In the genomic region with DNA sequence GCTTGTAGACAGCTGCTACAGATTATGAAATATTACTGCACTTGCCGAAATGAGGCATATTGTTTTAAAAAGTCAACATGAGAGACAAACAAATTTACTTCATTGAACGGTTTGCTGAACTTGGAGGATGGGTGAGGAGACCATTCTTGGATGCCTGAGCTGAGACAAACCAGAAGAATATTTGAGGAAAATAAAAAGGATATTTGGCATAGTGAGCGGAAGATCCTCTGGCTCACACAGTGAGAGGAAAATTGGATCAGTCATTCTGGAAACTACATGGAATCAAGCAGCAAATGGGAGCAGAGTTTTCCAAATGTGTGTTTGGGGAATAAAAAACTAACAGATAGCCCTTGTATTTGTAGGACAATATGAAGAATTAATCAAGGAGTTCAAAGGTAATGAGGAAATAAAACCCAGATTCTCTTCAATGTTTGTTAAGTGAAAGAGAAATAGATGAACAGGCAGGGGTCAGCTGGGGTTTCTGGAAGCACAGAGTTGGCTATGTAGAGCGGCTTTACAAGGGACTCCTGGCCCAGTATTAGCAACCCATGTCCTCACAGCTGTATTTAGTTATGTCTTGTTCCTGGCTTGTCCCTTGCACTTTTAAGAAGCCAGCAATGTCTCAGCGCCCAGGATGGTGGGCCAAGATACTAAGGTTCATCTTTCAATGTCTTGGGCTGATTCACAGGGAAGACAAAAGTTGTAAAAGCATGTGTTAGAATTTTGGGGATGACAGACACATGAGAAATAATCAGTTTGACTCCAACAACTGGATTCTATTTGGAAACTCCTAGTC, we compare ENCODE assay signal across 15 mouse cellular contexts. TPM values are rescaled to one million over a fixed set of nuclear protein-coding genes. Genes with fewer than 3 reads are reported as not detected.
DNase-seq lines count a peak whose midpoint lies in the region; ATAC-seq and TF ChIP-seq lines count a peak whose summit lies in the region.
"Had no signal": no experiment of that assay in that cellular context is flagged by ENCODE, and none has a peak within 500 bp of the region (broad histone marks: within the 10 kb centered on the region; RNA-seq: fewer than 3 reads in every experiment).

No protein-coding gene starts in this region.

- no peak overlapping the region for H3K4me2 ChIP-seq in limb, embryonic 14.5 days (replicated peaks; ENCODE audit: low read depth, low read length, severe bottlenecking)
- H3K4me2 ChIP-seq in stomach, embryonic 14.5 days (replicated peaks; ENCODE audit: low read depth, low read length) = no peak overlapping the region
- H3K4me2 ChIP-seq: hindbrain, embryonic 12.5 days had no signal

- no peaks in the 10 kb centered on the region for H3K36me3 ChIP-seq in limb, embryonic 14.5 days (ENCODE audit: control insufficient read depth, insufficient read depth, low read length)
- H3K36me3 ChIP-seq in limb, embryonic 10.5 days = 0 out of 2 replicates have a peak, but pooled peaks cover 3% of the 10 kb centered on the region
- no peaks in the 10 kb centered on the region for H3K36me3 ChIP-seq in stomach, embryonic 14.5 days (ENCODE audit: control insufficient read depth, insufficient read depth, low read length)
- H3K36me3 ChIP-seq: hindbrain, embryonic 12.5 days had no signal

- ATAC-seq in limb, embryonic 14.5 days (ENCODE audit: low FRiP score, low read depth) = no peak; the same call in 1 of the 2 replicates
- peak; percentile 53; the same call in 1 of the 2 replicates for ATAC-seq in stomach, embryonic 14.5 days (ENCODE audit: insufficient number of reproducible peaks, insufficient read depth, low FRiP score, low read depth)

- H3K4me3 ChIP-seq in limb, embryonic 14.5 days (replicated peaks; ENCODE audit: low read length) = no peak overlapping the region
- no peak overlapping the region for H3K4me3 ChIP-seq in limb, embryonic 10.5 days
- no peak overlapping the region for H3K4me3 ChIP-seq in stomach, embryonic 14.5 days (ENCODE audit: low read depth, low read length)
- H3K4me3 ChIP-seq: hindbrain, embryonic 12.5 days; megakaryocyte, embryonic 14.5 days had no signal

- H3K9me3 ChIP-seq in limb, embryonic 14.5 days (ENCODE audit: control insufficient read depth, low read length) = peaks cover 4% of the 10 kb centered on the region; the same call in 1 of the 2 replicates
- H3K9me3 ChIP-seq in limb, embryonic 10.5 days (replicated peaks) = no peaks in the 10 kb centered on the region
- no peaks in the 10 kb centered on the region for H3K9me3 ChIP-seq in stomach, embryonic 14.5 days (ENCODE audit: control insufficient read depth, low read depth, low read length)

- no peak overlapping the region for H3K27ac ChIP-seq in limb, embryonic 14.5 days (replicated peaks; ENCODE audit: low read depth, low read length)
- no peak overlapping the region for H3K27ac ChIP-seq in limb, embryonic 10.5 days
- no peak overlapping the region for H3K27ac ChIP-seq in stomach, embryonic 14.5 days (ENCODE audit: low read length)
- H3K27ac ChIP-seq: hindbrain, embryonic 12.5 days; kidney, postnatal 0 days had no signal

- 62% methylated on average over 5 of the region's 5 CpGs for WGBS in limb, embryonic 14.5 days
- 80% methylated on average over 5 of the region's 5 CpGs for WGBS in limb, embryonic 10.5 days
- WGBS in stomach, embryonic 14.5 days = 58% methylated on average over 5 of the region's 5 CpGs

- intact Hi-C loops in heart, postnatal 36 days (cut with DNase I) = no loop called here

- H3K4me1 ChIP-seq in limb, embryonic 14.5 days (ENCODE audit: control insufficient read depth, insufficient read depth, low read length) = 0 out of 2 replicates have a peak, but pooled peaks cover 2% of the 10 kb centered on the region
- H3K4me1 ChIP-seq in limb, embryonic 10.5 days = no peaks in the 10 kb centered on the region
- H3K4me1 ChIP-seq in stomach, embryonic 14.5 days (ENCODE audit: control insufficient read depth, insufficient read depth, low read length) = no peaks in the 10 kb centered on the region
- H3K4me1 ChIP-seq: hindbrain, embryonic 12.5 days; megakaryocyte, embryonic 14.5 days had no signal

- TF ChIP-seq POLR2A in limb, embryonic 14.5 days (IDR thresholded peaks at IDR 0.05; ENCODE audit: borderline replicate concordance, extremely low read depth, insufficient read depth, insufficient read length) = no peak

- peak; percentile 73 for DNase-seq in limb, embryonic 14.5 days (ENCODE audit: low spot score)
- DNase-seq in limb, embryonic 10.5 days (ENCODE audit: low spot score) = no peak
- peak; percentile 22 for DNase-seq in gastrocnemius, postnatal 10 days
- DNase-seq in heart, postnatal 36 days = peak; percentile 13 to 22
- no peak for DNase-seq in adrenal gland, postnatal 36 days
- no peak for DNase-seq in cerebellum, postnatal 14 days
- DNase-seq in spleen, postnatal 4 days (ENCODE audit: low spot score in 2 of 2) = no peak
- DNase-seq: cerebellum, postnatal 36 days; layer of hippocampus, postnatal 36 days; right cerebral cortex, postnatal 4 days had no signal

- H3K27me3 ChIP-seq in limb, embryonic 14.5 days (ENCODE audit: control insufficient read depth, insufficient read depth, low read length) = no peaks in the 10 kb centered on the region
- no peaks in the 10 kb centered on the region for H3K27me3 ChIP-seq in limb, embryonic 10.5 days (ENCODE audit: low read depth, poor library complexity, severe bottlenecking)
- no peaks in the 10 kb centered on the region for H3K27me3 ChIP-seq in stomach, embryonic 14.5 days (ENCODE audit: control insufficient read depth, insufficient read depth, low read length)
- H3K27me3 ChIP-seq: hindbrain, embryonic 12.5 days; megakaryocyte, embryonic 14.5 days had no signal

- no peak overlapping the region for H3K9ac ChIP-seq in limb, embryonic 14.5 days (ENCODE audit: low read depth, low read length, severe bottlenecking)
- no peak overlapping the region for H3K9ac ChIP-seq in stomach, embryonic 14.5 days (replicated peaks; ENCODE audit: low read depth, low read length)
- H3K9ac ChIP-seq: hindbrain, embryonic 12.5 days had no signal

RNA-seq across cellular contexts. Expression of gene Kl, which starts 27.1 kb away (rescaled TPM):
- 0.28 and 0.42 TPM in 2 replicates for polyA plus RNA-seq in limb, embryonic 14.5 days (2012; rRNA removed)
- polyA plus RNA-seq in limb, embryonic 14.5 days (2014; fragmentation: Nextera tagmentation; extraction: Ambion mirVana) = 0.32 and 0.45 TPM in 2 replicates
- polyA plus RNA-seq in limb, embryonic 10.5 days (2016; fragmentation: Nextera tagmentation; extraction: Ambion mirVana) = 0.04 TPM in 1 of 2 replicates, not detected in the other
- total RNA-seq in gastrocnemius, postnatal 10 days (2021) = 1 to 10 TPM; 2.9 to 3.5 TPM
- total RNA-seq in heart, postnatal 36 days (2021) = under 1 TPM; 0.11 to 0.14 TPM
- 0.13 TPM in 2 replicates for polyA plus RNA-seq in stomach, embryonic 14.5 days (2014; fragmentation: Nextera tagmentation; extraction: Ambion mirVana)
- total RNA-seq in adrenal gland, postnatal 36 days (2021) = under 1 TPM; 0.10 to 0.13 TPM
- total RNA-seq: liver, adult 2 months had no signal
- polyA plus RNA-seq: liver, adult 2 months had no signal

Comparison
In these comparisons a context has a peak if more than half of its experiments do, and no peak if none do; other contexts are left out.
1. DNase-seq: peak in limb, embryonic 14.5 days (single experiment), gastrocnemius, postnatal 10 days (single experiment) and heart, postnatal 36 days (2 of 2); none in limb, embryonic 10.5 days (single experiment), adrenal gland, postnatal 36 days (0 of 2), cerebellum, postnatal 14 days (0 of 2) and spleen, postnatal 4 days (0 of 2).